Mouse (Mus musculus) lung, postnatal 25 days (tissue): Measurements from ENCODE around the gene Srp14.

ENCODE experiments used
- DNase-seq: peaks from one replicate; pipeline ENCODE4 v3.0.0; 2022; ENCODE audit warnings: low spot score

Gene Srp14

GRCm38 (mm10) chr2:118479550-118479909 is at the start of gene Srp14:
TSS of gene Srp14 (minus strand) at chr2:118479711.
- peak; percentile 94 for DNase-seq

- no peak for DNase-seq
These were observed 47.0 kb upstream of the Srp14 start for GRCm38 (mm10) chr2:118526545-118526944.

DNA sequence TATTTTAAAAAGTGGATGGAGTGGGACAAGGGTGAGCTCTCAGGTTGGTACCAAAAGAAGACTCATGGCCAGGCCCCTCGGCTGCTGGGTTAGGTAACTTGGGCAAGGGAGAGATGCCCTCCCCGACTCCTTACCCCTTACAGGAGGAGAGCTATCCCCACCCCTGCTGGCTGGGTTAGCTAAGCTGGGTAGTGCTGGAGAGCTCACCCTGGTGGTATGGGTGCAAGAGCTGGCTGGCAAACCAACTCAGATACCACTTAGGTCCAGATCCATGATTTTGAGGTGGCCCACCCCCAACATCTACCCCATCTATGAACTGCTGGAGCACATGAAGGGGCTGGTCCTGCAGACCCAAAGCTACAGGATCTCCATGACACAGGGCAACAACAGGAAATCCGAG is 45.3 kb upstream of the Srp14 start:
- DNase-seq: no peak

DNA sequence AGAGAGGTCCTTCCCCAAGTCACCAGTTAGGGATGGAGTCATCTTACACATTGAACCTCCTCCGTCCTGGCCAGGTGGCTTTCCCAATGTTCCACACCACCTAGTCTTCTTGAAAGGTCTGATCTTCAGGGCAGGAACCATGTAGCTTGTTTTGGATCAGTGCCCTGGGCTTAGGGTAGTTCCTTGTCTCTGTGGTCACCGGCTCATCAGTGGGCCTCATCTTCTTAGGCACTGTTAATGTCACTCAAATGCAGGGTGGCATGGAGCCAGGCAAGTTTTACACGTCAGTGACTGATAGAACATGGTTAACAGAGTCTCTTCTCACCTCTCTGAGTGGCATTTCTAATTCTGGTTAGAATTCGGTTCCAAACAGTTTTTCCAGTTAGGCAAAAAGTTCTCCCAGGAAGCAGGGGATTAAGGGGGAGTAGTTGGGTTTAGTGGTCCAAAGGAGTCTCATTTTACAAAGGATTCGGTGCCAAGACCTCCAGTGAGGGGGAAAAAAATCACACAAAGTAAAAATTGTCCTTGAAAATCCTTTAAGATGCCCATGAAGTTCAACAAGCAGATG is 43.7 kb upstream of the Srp14 start:
- no peak for DNase-seq

DNA sequence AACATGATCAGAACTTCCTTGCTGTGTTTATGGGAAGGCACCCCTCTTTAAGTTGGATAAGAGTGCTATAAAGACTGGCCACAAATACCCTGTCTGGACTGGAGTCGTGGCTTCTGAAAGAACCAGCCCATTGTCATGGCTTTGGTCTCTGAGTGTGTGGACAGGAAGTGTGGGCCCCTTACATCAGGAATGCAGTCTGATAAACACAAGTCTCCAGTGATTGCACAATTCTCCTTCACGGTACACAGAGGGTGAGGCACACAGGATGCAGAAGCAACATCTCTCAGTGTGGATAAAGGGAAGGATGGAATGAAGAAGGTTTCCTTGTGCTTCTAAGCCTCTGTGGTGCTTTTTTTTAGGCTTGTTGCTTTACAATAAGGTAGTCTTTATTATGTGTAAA is 42.8 kb upstream of the Srp14 start:
- peak; percentile 77 for DNase-seq

GRCm38 (mm10) chr2:118520042-118520933 is 40.8 kb upstream of the Srp14 start:
- peak; percentile 78 for DNase-seq

GRCm38 (mm10) chr2:118512418-118513377 is 33.2 kb upstream of the Srp14 start:
- DNase-seq: no peak

DNA sequence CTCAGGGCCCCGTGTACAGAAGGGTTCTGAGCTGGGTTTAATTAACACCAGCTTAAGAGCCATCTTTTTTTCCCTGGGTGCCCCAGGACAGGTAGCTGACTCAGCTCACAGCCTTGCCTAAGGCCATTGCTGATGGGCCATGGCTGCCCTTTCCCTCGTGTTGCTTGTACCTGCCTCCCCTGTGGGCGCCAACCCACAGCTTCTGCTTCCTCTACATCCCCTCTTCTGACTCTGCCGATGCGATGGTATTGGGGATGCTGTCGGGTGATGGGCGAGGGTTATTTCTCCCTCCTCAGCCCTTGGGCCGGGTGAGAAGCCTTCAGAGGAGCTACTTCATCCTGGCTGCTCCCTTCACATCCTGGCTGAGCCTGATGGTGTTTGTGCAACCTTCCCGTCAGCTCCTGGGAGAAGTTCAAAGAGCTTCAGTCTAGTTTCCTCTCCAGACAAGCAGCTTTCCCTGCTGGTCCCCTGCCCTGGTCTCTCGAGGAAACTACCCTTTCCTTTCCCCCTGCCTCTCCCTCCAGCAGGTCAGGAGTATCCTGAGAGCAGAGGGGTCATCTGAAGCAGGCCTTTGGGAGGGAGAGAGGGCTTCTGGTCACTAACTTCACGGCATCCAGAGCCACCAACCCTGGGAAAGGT is 32.4 kb upstream of the Srp14 start:
- DNase-seq: no peak

DNA sequence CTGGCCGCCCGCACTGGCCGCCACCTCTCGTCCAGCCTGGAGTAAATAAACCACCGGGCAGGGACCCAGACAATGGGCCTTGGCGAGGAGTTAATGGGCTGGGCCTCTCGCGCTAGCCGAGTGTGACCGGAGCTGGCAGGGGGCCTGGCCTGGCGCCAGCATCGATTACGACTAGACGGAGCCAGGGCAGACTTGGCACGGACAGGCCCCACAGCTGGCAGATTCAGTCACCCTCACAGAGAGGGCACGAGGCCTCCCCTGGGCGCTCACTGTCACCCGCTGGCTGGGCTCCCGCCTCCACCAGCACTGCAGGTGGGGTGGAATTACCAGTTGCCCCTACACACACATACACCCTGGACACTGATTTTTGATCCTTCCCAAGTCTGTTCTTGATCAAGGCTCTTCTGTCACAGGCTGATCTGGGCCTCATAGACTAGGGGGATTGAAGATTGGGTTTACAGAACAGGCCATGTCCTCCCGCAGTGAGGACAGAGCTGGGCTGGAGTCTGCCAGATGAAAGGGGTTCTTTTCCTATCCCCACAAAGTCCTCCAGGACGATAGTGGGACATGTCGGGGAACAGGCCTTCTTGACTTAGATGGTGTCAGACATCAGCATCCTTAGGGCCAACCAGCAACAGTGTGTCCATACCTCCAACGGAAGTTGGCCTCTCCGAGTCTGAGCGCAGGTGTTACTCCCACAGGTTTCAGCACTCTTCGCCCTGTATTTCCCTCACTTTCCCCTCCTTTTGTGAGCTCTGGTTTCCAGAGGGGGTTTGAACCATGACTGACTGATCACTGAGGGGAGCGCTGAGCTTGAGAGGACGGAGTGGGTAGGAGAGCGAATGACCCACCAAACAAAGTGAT is 31.2 kb upstream of the Srp14 start:
- peak; percentile 94 for DNase-seq

DNA sequence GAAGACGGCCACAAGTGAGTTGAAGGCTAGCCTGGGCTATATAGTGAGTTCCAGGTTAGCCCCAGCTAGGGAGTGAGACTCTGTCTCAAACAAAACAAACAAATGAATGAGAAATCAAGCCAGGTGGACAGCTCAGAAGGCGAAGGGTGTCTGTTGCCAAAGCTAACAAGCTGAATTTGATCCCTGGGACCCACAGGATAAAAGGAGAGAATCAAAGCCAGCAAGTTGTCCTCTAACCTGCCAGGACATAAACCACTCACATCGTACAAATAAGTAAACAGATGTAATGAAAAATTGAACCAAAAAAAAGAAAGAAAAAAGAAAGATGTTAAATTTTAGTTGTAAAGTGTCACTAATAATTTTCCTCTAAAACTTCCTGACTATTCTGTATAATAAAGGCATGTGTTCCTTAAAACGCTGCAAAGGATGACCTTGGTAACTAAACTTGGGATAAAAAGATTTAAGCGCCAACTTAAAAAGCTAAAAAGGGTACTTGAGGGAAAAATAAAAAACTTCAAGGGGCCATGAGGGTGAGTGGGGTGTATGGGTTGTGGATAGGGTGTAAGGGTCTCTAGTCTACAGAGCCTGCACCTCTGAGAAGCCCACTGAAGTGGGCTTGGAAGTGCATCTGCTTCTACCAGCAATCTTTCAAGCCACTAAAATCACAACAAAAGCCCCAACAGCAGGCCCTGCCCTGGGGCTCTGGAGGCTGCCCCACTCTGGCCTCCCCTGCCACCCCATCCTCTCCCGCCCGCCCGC is 30.4 kb upstream of the Srp14 start:
- no peak for DNase-seq

DNA sequence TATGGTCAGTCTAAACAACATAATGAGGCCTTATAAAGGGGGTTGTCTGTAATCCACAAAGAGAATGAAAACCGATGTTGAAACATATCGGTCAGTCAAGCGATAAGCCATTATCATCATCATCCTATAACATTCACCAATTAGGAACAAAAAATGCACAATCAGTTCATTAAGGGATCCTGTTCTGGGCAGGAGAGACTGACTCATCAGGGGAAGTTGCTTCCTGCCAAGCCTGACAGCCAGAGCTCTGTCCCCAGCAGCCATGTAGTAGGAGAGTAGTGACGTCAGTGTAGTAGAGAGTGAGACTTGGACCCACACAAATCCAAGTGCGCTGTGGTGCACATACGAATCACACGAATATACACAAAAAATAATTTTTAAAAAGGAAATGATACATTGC is 27.6 kb upstream of the Srp14 start:
- DNase-seq: no peak

DNA sequence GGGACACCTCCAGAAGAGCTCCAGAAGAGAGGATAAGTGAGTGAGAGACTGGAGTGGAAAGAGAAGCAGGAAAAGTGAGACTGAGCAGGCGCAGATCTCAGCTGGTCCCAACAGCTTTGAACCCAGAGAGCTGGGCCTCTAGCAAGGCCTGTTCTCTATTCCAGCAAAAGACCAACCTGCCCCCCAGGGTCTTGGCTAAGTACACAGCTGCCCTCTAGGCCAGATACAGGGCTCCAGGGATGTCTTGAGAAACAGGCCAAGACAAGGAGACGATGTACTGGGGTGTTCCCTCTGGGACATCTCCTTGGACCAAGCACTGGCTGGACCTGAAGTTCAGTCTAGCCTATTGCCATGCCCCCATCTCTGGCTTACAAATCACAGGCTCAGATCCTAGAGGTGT is 20.7 kb upstream of the Srp14 start:
- no peak for DNase-seq

DNA sequence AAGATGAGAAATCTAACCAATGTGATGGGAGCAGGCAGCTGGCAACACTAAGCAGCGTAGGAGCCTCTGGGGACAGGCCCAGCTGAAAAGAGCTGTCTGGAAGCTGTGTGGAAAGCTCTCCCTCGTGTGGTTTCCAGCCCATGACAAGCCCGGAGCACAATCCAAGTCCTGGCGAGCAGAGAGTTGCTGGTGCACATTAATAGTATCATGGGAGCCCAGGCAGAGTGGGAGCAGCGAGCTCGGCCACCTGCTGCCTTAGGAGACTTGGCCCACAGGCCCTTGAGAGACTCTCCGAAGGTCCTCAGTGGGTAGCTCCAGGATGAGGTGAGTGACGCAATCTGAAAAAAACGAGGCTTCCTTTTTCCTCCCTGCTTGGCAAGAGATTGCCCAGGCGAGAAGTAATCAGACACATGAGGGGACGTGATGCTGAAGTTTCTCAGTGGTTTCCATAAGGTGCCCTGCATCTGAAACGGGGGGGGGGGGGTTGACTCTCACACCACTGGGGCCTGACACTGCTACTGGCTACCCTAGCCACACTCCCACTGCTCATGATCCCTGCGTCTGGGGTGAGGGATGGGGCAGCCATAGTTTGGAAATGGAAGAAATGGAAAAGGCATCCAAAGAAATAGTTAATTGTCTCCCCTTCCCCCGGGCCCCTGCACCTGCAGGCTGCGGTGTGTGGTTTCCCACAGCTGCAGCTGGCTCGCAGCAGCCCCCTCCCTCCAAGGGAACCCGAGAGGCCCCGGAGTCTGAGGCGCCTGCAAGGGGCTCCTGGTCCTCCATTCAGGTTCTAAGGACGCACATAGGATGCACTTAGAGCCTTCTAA is 19.8 kb upstream of the Srp14 start:
- peak; percentile 66 for DNase-seq

- DNase-seq: no peak
These were observed 19.0 kb upstream of the Srp14 start for GRCm38 (mm10) chr2:118498476-118498875.

GRCm38 (mm10) chr2:118497890-118498289 is 18.4 kb upstream of the Srp14 start:
- DNase-seq: no peak

DNA sequence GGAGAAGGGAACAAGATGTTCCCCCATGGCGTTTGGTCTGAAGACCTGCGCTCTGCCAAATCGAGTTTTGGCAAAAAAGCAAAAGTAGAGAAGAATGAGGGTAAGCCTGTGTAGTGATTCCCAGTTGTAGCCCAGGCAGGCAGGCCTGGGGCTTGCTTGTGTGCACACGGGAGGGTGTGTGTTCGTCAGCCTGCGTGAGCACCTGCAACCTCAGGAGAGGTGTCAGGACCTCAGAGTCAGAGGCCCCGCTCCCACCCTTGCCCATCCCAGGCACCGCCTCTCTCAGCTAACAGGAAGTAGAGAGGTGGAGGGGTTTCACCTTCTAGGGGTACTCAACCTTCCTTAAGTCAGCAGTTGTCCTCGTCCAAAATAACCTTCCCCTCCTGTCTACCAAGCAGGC is 15.5 kb upstream of the Srp14 start:
- no peak for DNase-seq

GRCm38 (mm10) chr2:118491741-118492395 is 12.4 kb upstream of the Srp14 start:
- no peak for DNase-seq

- DNase-seq: peak; percentile 51
These were observed 11.8 kb upstream of the Srp14 start for GRCm38 (mm10) chr2:118491281-118491731.
